Mouse (Mus musculus): ENCODE results near the gene Rabepk. TPM values are rescaled to one million over a fixed set of nuclear protein-coding genes. Genes with fewer than 3 reads are reported as not detected.

Rabepk gene
- polyA plus RNA-seq, 1 experiment from 2014 or later: 20.3 TPM

Other genes starting within 250 kb of the Rabepk start
- 91.8 and 132 TPM in 2 replicates for gene Gapvd1, start 44.7 kb downstream of the Rabepk start, polyA plus RNA-seq (2014; fragmentation: Nextera tagmentation; extraction: Ambion mirVana)
- 299 and 450 TPM in 2 replicates for gene Hspa5, start 27.9 kb downstream of the Rabepk start, polyA plus RNA-seq (2014; fragmentation: Nextera tagmentation; extraction: Ambion mirVana)
- 75.3 and 91.5 TPM in 2 replicates for gene Fbxw2, start 26.4 kb upstream of the Rabepk start, polyA plus RNA-seq (2014; fragmentation: Nextera tagmentation; extraction: Ambion mirVana)
- gene Gm34653, start 33.1 kb upstream of the Rabepk start, polyA plus RNA-seq (2014; fragmentation: Nextera tagmentation; extraction: Ambion mirVana): 0.13 TPM in 1 of 2 replicates, not detected in the other
- 0.59 TPM in 1 of 2 replicates, not detected in the other for gene Cutal, start 74.5 kb upstream of the Rabepk start, polyA plus RNA-seq (2014; fragmentation: Nextera tagmentation; extraction: Ambion mirVana)
- gene Psmd5, start 75.1 kb upstream of the Rabepk start, polyA plus RNA-seq (2014; fragmentation: Nextera tagmentation; extraction: Ambion mirVana): 107 and 112 TPM in 2 replicates
- 0.93 and 1.6 TPM in 2 replicates for gene Phf19, start 114.1 kb upstream of the Rabepk start, polyA plus RNA-seq (2014; fragmentation: Nextera tagmentation; extraction: Ambion mirVana)
- 0.87 and 3.3 TPM in 2 replicates for gene Traf1, start 161.9 kb upstream of the Rabepk start, polyA plus RNA-seq (2014; fragmentation: Nextera tagmentation; extraction: Ambion mirVana)